Mouse (Mus musculus) inflammation-experienced regulatory T-cells, adult 6 months (primary cell): ENCODE results near the gene Cltc. TPM values are rescaled to one million over a fixed set of nuclear protein-coding genes. Genes with fewer than 3 reads are reported as not detected.

Experiments
- ATAC-seq: one replicate; pipeline ENCODE4 v1.8.0; 2017
- polyA plus RNA-seq, 3 experiments: library from polyadenylated mRNA; unstranded; fragments of 100-300 nt; shearing (Covaris generic); gene quantifications; one replicate each; pipeline ENCODE4 v1.2.1; 2017

The Cltc gene
- polyA plus RNA-seq, 3 experiments from 2014 or later = 73.6 to 108 (median 79.1) TPM

- ATAC-seq = no peak
These were observed 112.8 kb downstream of the Cltc start for GRCm38 (mm10) chr11:86644553-86644952.

Other genes with a start within 250 kb of the Cltc start
- gene Rps6kb1, start 212.8 kb downstream of the Cltc start, polyA plus RNA-seq = 10 to 100 TPM; 56.3 to 59.1 (median 57.3) TPM
- 1 to 10 TPM; 4.8 to 8.2 (median 5.6) TPM for gene Tubd1, start 212.6 kb downstream of the Cltc start, polyA plus RNA-seq
- gene Vmp1, start 73.7 kb downstream of the Cltc start, polyA plus RNA-seq = 100 to 1,000 TPM; 484 to 529 (median 503) TPM
- 10 to 100 TPM in 1 of 3 experiments, 1 to 10 TPM in 2; 9.4 to 10.7 (median 10.0) TPM for gene Ptrh2, start 73.6 kb downstream of the Cltc start, polyA plus RNA-seq
- gene Dhx40, start 50.2 kb upstream of the Cltc start, polyA plus RNA-seq = 10 to 100 TPM; 13.2 to 26.8 (median 14.3) TPM
- gene Ypel2, start 236.1 kb upstream of the Cltc start, polyA plus RNA-seq = 1 to 10 TPM; 3.7 to 8.9 (median 5.8) TPM